Mouse (Mus musculus): ENCODE measurements around the gene Olfr1341. TPM values are rescaled to one million over a fixed set of nuclear protein-coding genes. Genes with fewer than 3 reads are reported as not detected.

The Olfr1341 gene
- polyA plus RNA-seq (2016; fragmentation: Nextera tagmentation; extraction: Ambion mirVana) = not detected in 2 replicates

DNA sequence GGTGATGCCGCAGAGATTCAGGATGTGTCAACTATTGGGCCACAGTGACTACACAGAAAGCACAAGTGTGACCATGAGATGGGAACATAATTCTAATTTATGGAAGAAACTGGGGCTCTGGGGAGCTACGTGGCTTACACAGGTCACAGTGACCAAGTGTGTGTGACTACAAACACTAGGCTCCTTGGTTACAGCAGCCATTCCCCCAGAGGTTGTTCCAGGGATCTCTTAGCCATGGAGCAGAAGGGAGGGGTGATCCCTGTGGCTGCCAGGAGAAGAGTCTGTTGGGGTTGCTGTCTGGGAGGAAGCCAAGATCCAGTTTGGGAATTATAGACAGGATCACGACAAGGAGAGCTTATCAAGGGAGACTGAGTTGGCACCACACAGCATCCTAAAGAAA, at the start of gene Olfr1341:
Gene Olfr1341 (plus strand): TSS at position 301 of the 400 bp plus-strand sequence.
- no peak within 1 kb of the TSS for H3K4me3 ChIP-seq
- H3K4me1 ChIP-seq = no peaks in the 10 kb centered on the region
- no peak for DNase-seq (ENCODE audit: low spot score)
- no peaks in the 10 kb centered on the region for H3K27me3 ChIP-seq (ENCODE audit: low read depth, poor library complexity, severe bottlenecking)
- H3K9me3 ChIP-seq (replicated peaks) = no peaks in the 10 kb centered on the region
- WGBS = 77% methylated on average over 3 of the region's 3 CpGs
- no peak within 1 kb of the TSS for H3K27ac ChIP-seq (replicated peaks)
- H3K36me3 ChIP-seq = no peaks in the 10 kb centered on the region

DNA sequence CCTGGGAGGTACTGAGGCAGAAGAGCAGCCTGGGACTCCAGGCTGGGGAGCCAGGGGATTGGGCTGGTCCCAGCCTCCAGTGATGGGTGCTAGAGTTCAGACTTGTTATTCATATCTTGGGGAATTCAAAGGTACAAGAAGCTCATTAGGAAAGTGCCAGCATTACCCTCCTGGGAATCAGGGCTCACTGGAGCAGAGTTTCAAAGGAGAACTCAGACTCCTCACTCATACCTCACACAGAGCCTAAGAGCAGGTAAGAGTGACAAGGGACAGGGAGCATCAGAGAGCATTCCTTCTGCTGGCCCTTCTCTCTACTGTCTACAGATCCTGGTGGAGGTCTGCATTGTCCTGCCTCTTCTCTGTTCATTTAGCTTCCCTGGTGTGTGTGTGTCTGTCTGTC, 44.7 kb upstream of the Olfr1341 start, which contains the start of gene Olfr62:
Gene Olfr62 (plus strand): TSS at position 301 of the 400 bp plus-strand sequence.
- H3K4me3 ChIP-seq = no peak within 1 kb of the TSS
- no peaks in the 10 kb centered on the region for H3K4me1 ChIP-seq
- no peaks in the 10 kb centered on the region for H3K9me3 ChIP-seq (replicated peaks)
- no peaks in the 10 kb centered on the region for H3K27me3 ChIP-seq (ENCODE audit: low read depth, poor library complexity, severe bottlenecking)
- no peak within 1 kb of the TSS for H3K27ac ChIP-seq (replicated peaks)
- DNase-seq (ENCODE audit: low spot score) = no peak
- no peaks in the 10 kb centered on the region for H3K36me3 ChIP-seq

DNA sequence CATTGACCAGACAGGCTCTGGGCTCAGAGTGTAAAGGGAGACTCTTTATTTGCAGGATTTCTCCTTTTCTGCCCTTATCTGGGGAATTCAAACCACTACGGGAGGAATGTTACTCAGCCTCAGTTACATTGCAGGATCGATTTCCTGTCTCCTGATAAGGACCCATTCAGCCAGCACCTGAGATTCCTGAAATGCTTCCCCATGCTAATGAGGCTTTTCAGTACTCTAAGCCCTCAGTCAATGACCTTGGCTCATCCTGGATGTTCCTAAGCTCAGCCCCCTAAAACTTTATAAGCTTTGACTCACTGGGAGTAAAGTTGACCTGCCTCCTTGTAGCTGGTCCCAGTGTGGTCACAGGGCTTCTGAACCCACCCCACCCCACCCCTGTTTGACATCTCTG, 16.2 kb upstream of the Olfr1341 start:
- H3K27me3 ChIP-seq (ENCODE audit: low read depth, poor library complexity, severe bottlenecking) = no peaks in the 10 kb centered on the region

DNA sequence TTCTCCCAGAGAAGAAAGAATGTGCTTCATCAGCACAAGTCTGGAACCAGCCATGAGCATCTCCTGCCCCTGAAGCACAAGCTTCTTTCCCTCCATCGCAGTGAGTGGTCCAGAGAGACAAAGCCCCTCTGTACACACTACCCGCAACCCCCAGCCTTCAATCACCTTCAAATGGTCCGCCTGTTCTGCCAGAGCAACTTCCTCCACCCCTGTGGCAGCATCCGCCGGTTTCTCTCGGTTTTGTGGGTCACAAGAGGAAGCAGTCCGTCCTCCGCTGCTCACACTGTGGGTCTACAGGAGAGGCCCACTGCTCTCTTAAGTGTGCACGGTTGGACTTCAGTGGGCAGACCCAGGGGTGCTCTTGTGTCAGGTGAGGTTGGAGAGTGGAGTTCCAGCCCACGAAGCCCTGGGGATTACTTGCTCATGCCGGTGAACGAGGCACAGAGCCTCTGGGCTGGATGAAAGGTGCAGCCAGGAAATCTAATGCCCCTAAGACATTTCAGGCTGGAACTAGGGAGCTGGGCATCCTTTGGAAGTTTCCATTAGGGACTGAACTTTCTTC, 10.8 kb upstream of the Olfr1341 start, which contains the start of gene Olfr1342:
Gene Olfr1342 (minus strand): TSS at position 345 of the 562 bp plus-strand sequence.
- peaks cover 12% of the 10 kb centered on the region; the same call in 1 of the 2 replicates for H3K4me1 ChIP-seq
- H3K9me3 ChIP-seq (replicated peaks) = no peaks in the 10 kb centered on the region
- no peaks in the 10 kb centered on the region for H3K27me3 ChIP-seq (ENCODE audit: low read depth, poor library complexity, severe bottlenecking)
- WGBS = 62% methylated on average over 12 of the region's 12 CpGs
- no peaks in the 10 kb centered on the region for H3K36me3 ChIP-seq
- no peak within 1 kb of the TSS for H3K4me3 ChIP-seq
- H3K27ac ChIP-seq (replicated peaks) = no peak within 1 kb of the TSS
- no peak for DNase-seq (ENCODE audit: low spot score)

More for the DNA sequence above, 16.2 kb upstream of the Olfr1341 start:
- Histone ChIP-seq H3K4me3 (no peak overlapping the region), H3K36me3 (no peaks in the 10 kb centered on the region), H3K4me1 (no peaks in the 10 kb centered on the region), H3K9me3 (replicated peaks) (no peaks in the 10 kb centered on the region), H3K27ac (replicated peaks) (no peak overlapping the region)
- WGBS = 73% methylated on average over 2 of the region's 2 CpGs
- no peak for DNase-seq (ENCODE audit: low spot score)

DNA sequence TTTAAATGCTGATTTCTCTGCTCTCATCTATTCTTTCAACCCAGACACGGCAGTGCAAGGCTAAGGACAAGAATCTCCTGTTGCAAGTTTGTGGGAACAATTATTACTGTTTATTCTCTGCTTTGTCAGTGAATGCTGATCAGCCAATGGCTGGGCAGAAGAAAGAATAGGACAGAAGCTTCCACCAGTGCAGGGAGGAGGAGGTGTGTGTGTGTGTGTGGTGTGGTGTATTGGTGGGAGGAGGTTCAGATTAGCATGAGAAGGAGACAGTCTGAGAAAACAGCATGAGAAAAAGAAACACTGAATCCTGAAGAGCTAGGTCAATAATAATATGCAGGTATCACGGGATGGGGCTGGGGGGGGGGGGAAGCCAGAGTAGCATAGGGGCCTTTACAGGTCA, 9.5 kb upstream of the Olfr1341 start:
- no peak for DNase-seq (ENCODE audit: low spot score)

DNA sequence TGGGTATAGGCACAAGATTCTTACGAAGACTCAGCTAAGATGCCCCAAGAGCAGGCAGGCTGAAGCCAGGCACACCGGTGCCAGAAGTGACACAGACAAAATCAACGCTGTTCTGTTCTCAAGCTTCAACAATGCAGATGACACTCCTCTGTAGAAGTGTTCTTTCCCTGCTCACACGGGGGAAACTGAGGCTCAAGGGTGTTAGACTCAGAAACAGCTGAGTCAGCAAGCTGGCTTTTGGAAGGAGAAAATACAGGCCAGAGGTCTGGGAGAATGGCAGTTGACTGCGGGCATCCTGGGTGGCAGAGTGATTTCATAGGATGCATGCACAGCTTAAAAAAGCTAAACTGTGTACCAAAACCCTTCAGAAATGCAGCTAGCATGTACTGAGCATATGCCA, 4.8 kb downstream of the Olfr1341 start:
- no peaks in the 10 kb centered on the region for H3K36me3 ChIP-seq
- no peak overlapping the region for H3K4me3 ChIP-seq
- no peak overlapping the region for H3K27ac ChIP-seq (replicated peaks)
- no peak for DNase-seq (ENCODE audit: low spot score)
- peaks cover 7% of the 10 kb centered on the region; the same call in 1 of the 2 replicates for H3K4me1 ChIP-seq
- 85% methylated on average over 5 of the region's 5 CpGs for WGBS
- no peaks in the 10 kb centered on the region for H3K9me3 ChIP-seq (replicated peaks)
- H3K27me3 ChIP-seq (ENCODE audit: low read depth, poor library complexity, severe bottlenecking) = no peaks in the 10 kb centered on the region

More for the DNA sequence above, 9.5 kb upstream of the Olfr1341 start:
- no peaks in the 10 kb centered on the region for H3K27me3 ChIP-seq (ENCODE audit: low read depth, poor library complexity, severe bottlenecking)
- peaks cover 12% of the 10 kb centered on the region; the same call in 1 of the 2 replicates for H3K4me1 ChIP-seq
- H3K9me3 ChIP-seq (replicated peaks) = no peaks in the 10 kb centered on the region
- H3K4me3 ChIP-seq = no peak overlapping the region
- 46% methylated on average over 2 of the region's 2 CpGs for WGBS
- no peak overlapping the region for H3K27ac ChIP-seq (replicated peaks)
- H3K36me3 ChIP-seq = no peaks in the 10 kb centered on the region

DNA sequence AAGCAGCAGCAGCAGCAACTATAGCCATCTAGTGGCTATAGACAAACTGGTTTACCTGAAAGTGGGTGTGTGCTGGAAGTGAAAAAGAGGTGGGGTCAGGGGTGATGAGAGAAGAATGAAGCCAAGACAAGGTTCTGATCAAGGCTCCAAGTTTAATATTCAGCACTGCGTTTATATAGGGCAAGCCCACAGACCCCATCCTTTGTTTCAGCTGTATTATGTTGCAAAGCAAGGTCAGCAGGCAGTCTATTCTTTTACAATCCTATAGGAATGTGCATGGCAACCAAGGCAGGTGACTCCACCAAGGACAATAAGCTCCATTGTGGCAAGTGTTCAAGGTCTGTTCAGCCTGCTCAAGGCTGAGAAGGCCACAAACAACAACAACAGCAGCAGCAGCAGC, 8.3 kb downstream of the Olfr1341 start:
- Histone ChIP-seq H3K4me3 (no peak overlapping the region), H3K27me3 (ENCODE audit: low read depth, poor library complexity, severe bottlenecking) (no peaks in the 10 kb centered on the region), H3K36me3 (no peaks in the 10 kb centered on the region), H3K27ac (replicated peaks) (no peak overlapping the region), H3K9me3 (replicated peaks) (no peaks in the 10 kb centered on the region), H3K4me1 (peaks cover 7% of the 10 kb centered on the region; the same call in 1 of the 2 replicates)
- no peak for DNase-seq (ENCODE audit: low spot score)
- WGBS = 24% methylated on average over 1 of the region's 1 CpGs

DNA sequence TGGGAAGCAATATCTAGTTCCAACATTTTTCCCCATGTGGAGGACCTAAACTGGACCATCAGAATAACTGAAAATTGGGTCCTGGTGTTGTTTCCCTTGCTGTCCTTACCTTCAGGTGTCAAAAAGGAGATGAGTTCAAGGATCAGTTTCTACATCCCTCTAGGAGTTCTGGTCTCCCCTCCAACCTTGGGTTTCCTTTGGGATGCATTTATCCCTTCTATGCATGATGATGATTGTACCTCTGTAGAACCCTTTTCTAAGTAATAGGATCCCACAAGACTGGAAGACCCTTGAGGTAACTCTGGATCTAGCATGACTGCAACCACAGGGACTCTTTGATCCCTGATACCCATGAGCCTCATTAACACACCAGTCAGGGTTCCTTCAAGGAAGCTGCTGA, 16.5 kb downstream of the Olfr1341 start, which contains the start of gene Olfr1340:
Gene Olfr1340 (plus strand): TSS at position 301 of the 400 bp plus-strand sequence.
- H3K36me3 ChIP-seq = no peaks in the 10 kb centered on the region
- no peaks in the 10 kb centered on the region for H3K9me3 ChIP-seq (replicated peaks)
- H3K4me1 ChIP-seq = no peaks in the 10 kb centered on the region
- no peak for DNase-seq (ENCODE audit: low spot score)
- no peak within 1 kb of the TSS for H3K27ac ChIP-seq (replicated peaks)
- no peaks in the 10 kb centered on the region for H3K27me3 ChIP-seq (ENCODE audit: low read depth, poor library complexity, severe bottlenecking)
- no peak within 1 kb of the TSS for H3K4me3 ChIP-seq

DNA sequence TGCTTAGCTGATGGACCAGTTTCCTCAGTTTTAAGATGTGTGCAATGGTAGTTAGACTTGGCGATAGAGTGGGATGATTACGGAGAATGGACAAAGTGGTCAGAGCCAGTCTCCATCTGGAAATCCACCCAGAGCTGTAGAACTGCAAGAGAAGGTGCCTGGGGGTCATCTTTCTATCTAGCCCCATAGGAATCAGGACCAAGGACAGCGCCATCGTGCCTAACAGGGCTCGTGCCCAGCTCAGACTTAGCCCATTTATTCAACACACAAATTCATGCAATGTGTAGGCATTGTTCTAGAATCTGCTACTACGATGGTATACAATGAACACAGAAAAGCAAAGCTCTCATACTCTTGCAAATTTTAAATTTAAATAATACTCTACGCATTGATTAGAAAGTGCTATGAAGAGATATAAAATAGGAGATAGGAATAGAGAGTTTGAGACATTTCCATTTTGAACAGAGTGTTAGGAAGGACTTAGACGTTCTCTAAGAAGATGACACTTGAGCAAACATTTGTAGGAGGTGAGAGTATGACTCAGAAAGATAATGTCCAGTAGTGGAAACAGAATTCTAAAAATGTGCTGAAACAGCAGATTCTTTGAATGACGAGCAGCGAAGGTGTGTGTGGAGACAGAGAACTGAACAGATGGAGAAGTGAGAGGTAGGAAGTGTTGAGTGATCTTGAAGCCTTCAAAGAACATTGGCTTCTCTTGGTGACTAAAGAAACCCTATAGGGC, 18.6 kb downstream of the Olfr1341 start:
- Histone ChIP-seq H3K27ac (replicated peaks) (no peak overlapping the region), H3K4me3 (no peak overlapping the region), H3K36me3 (no peaks in the 10 kb centered on the region), H3K4me1 (no peaks in the 10 kb centered on the region), H3K27me3 (ENCODE audit: low read depth, poor library complexity, severe bottlenecking) (no peaks in the 10 kb centered on the region), H3K9me3 (replicated peaks) (no peaks in the 10 kb centered on the region)
- DNase-seq (ENCODE audit: low spot score) = no peak
- 52% methylated on average over 10 of the region's 10 CpGs for WGBS

DNA sequence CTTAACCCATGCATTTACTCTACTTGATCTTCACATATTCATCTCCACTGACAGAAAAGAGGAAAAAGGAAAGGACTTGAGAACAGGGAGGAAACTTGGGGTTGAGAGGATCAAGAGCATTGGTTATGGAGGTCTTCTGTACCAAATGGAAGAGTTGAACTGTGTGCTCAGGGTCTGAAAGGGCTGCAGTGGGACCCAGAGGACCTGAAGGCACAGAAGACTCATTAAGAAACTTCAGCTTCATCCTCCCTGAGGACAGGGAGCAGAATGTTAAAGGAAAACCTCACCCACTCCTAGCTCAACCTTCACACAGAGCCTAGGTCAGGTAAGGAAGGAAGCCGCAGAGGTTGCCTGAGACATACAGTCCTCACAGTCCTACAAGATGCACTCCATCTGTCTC, 28.6 kb downstream of the Olfr1341 start, which contains the start of gene Olfr1339:
Gene Olfr1339 (plus strand): TSS at position 301 of the 400 bp plus-strand sequence.
- no peaks in the 10 kb centered on the region for H3K9me3 ChIP-seq (replicated peaks)
- 88% methylated on average over 1 of the region's 1 CpGs for WGBS

DNA sequence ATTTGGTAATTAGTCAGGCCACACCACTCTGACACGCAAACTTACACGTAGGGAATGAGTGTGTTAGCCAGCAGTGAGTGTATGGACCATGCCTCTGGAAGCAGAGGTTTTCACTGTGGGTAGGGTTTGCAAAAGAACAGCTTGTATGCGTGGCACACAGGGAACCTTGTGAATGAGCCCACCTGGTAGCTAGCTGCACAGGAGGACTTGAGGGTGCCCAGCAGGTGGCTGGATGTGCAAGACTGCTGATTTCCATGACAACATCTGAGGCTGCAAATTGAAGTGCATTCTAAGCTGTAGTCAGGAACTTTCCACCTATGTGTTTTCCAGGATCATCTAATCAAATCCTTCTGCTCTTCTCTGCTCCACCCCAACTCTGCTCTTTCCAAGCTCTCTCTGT, 36.3 kb downstream of the Olfr1341 start:
- H3K9me3 ChIP-seq (replicated peaks) = no peaks in the 10 kb centered on the region
- DNase-seq (ENCODE audit: low spot score) = no peak
- peaks cover 52% of the 10 kb centered on the region for H3K27me3 ChIP-seq (ENCODE audit: low read depth, poor library complexity, severe bottlenecking)
- H3K4me1 ChIP-seq = peaks cover 15% of the 10 kb centered on the region
- H3K36me3 ChIP-seq = no peaks in the 10 kb centered on the region
- whole genome bisulfite sequencing = 57% methylated on average over 3 of the region's 3 CpGs
- no peak overlapping the region for H3K4me3 ChIP-seq
- H3K27ac ChIP-seq (replicated peaks) = no peak overlapping the region

More for the DNA sequence above, 28.6 kb downstream of the Olfr1341 start, which contains the start of gene Olfr1339:
- Histone ChIP-seq H3K27me3 (ENCODE audit: low read depth, poor library complexity, severe bottlenecking) (no peaks in the 10 kb centered on the region), H3K27ac (replicated peaks) (no peak within 1 kb of the TSS), H3K4me1 (no peaks in the 10 kb centered on the region), H3K4me3 (no peak within 1 kb of the TSS), H3K36me3 (no peaks in the 10 kb centered on the region)
- no peak for DNase-seq (ENCODE audit: low spot score)

DNA sequence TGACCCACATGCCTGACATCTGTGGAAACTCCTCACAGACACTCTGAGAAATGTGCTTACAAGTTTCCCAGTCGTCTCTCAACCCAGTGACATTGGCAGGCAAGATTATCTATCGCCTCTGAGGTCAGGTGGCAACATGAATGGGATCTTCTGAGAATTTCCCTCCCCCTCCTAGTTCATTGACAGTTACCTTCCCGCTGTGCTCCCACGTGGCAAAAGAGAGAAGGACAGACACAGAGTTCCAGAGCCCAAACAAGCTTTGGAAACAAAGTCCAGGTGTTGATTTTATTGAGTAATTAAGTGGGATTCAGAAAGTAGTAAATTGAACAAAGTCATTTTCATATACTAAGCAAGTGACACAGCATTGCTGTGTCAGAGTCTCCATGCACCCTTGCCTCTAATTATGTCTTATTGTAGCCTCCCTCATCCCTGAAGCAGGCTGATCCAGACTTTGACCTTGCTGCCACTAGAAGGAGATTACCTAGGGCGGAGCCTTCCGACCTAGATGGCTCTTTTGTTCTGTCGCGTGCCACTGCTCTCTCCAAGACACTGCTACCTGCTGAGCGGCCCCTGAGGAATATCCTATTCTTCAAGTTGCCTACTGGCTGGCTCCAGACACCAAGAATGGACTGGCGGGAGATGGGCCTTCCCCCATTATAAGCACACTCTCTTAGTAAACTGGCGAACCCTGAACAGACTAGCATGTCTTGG, 37.8 kb downstream of the Olfr1341 start:
- Histone ChIP-seq H3K27me3 (ENCODE audit: low read depth, poor library complexity, severe bottlenecking) (peaks cover 52% of the 10 kb centered on the region), H3K36me3 (no peaks in the 10 kb centered on the region), H3K27ac (replicated peaks) (no peak overlapping the region), H3K4me1 (peaks cover 15% of the 10 kb centered on the region), H3K9me3 (replicated peaks) (peaks cover 5% of the 10 kb centered on the region; the same call in 1 of the 2 replicates), H3K4me3 (peak overlapping the region; percentile 32)
- 5% methylated on average over 11 of the region's 11 CpGs for WGBS
- peak; percentile 36 for DNase-seq (ENCODE audit: low spot score)

All from midbrain, embryonic 10.5 days (tissue).